Mouse (Mus musculus) liver, embryonic 16.5 days (tissue): ENCODE results near the gene Obscn. TPM values are rescaled to one million over a fixed set of nuclear protein-coding genes. Genes with fewer than 3 reads are reported as not detected.

Experiments
- ATAC-seq: fragments of 200-750 bp; cut with Nextera tagmentation; 2 replicates; pipeline ENCODE4 v1.8.0; 2017; ENCODE audit warnings: low read depth, mild to moderate bottlenecking, moderate number of reproducible peaks, moderate library complexity
- H3K27ac ChIP-seq: fragments of 300-500 bp; sonication (generic); 2 replicates; pipeline ENCODE4 v1.5.1; 2014; ENCODE audit warnings: mild to moderate bottlenecking, low read length
- H3K27me3 ChIP-seq: fragments of 300-500 bp; sonication (generic); 2 replicates; pipeline ENCODE4 v1.6.1; 2014; ENCODE audit warnings: low read depth, low read length, mixed read lengths; ENCODE audit not compliant: control insufficient read depth, insufficient read depth
- H3K36me3 ChIP-seq: fragments of 300-500 bp; sonication (generic); 2 replicates; pipeline ENCODE4 v1.6.1; 2014; ENCODE audit warnings: mild to moderate bottlenecking; ENCODE audit not compliant: control insufficient read depth, insufficient read depth
- H3K4me1 ChIP-seq: fragments of 300-500 bp; sonication (generic); 2 replicates; pipeline ENCODE4 v1.6.1; 2014; ENCODE audit warnings: low read depth, low read length, mixed read lengths; ENCODE audit not compliant: control insufficient read depth
- H3K4me2 ChIP-seq: fragments of 300-500 bp; sonication (generic); 2 replicates; pipeline ENCODE4 v1.6.1; 2014; ENCODE audit warnings: low read depth, low read length, mixed read lengths
- H3K4me3 ChIP-seq: fragments of 300-500 bp; sonication (generic); 2 replicates; pipeline ENCODE4 v1.5.1; 2014; ENCODE audit warnings: low read depth, mild to moderate bottlenecking, low read length
- H3K9ac ChIP-seq: fragments of 300-500 bp; sonication (generic); 2 replicates; pipeline ENCODE4 v1.6.1; 2014; ENCODE audit warnings: low read depth, low read length
- H3K9me3 ChIP-seq: fragments of 300-500 bp; sonication (generic); replicated peaks from 2 replicates; pipeline ENCODE4 v1.6.1; 2016; ENCODE audit warnings: low read length; ENCODE audit not compliant: control insufficient read depth
- WGBS: fragments of 180-500 bp; shearing (Covaris S2); extraction: QIAGEN DNeasy Blood & Tissue Kit; methylation state at CpG from one replicate; pipeline ENCODE4 v1.1.7; 2014; ENCODE audit not compliant: insufficient replicate concordance; 5-methylcytosine and 5-hydroxymethylcytosine counted together
- polyA plus RNA-seq: library from polyadenylated mRNA; unstranded; fragments of >200 nt; fragmentation: Nextera tagmentation; extraction: Ambion mirVana; gene quantifications from 2 replicates; pipeline ENCODE4 v1.2.1, GENCODE M21; 2015

Gene Obscn
- polyA plus RNA-seq, 1 experiment from 2014 or later = 0.34 TPM

- Histone ChIP-seq H3K4me1 (no peaks in the 10 kb centered on the region), H3K36me3 (no peaks in the 10 kb centered on the region), H3K27me3 (no peaks in the 10 kb centered on the region), H3K4me3 (no peak overlapping the region), H3K9me3 (no peaks in the 10 kb centered on the region), H3K9ac (no peak overlapping the region), H3K27ac (no peak overlapping the region), H3K4me2 (no peak overlapping the region)
- no peak for ATAC-seq
- WGBS = 72% methylated on average over 10 of the region's 10 CpGs
Measured at GRCm38 (mm10) chr11:59087581-59087980, 48.6 kb downstream of the Obscn start.

- 69% methylated on average over 6 of the region's 6 CpGs for WGBS
- no peaks in the 10 kb centered on the region for H3K36me3 ChIP-seq
- no peak for ATAC-seq
- no peak overlapping the region for H3K27ac ChIP-seq
- H3K4me1 ChIP-seq = no peaks in the 10 kb centered on the region
- no peak overlapping the region for H3K4me3 ChIP-seq
- no peak overlapping the region for H3K9ac ChIP-seq
- H3K4me2 ChIP-seq = no peak overlapping the region
- H3K27me3 ChIP-seq = no peaks in the 10 kb centered on the region
- H3K9me3 ChIP-seq = no peaks in the 10 kb centered on the region
Measured at GRCm38 (mm10) chr11:59085200-59085599, 51.0 kb downstream of the Obscn start.

DNA sequence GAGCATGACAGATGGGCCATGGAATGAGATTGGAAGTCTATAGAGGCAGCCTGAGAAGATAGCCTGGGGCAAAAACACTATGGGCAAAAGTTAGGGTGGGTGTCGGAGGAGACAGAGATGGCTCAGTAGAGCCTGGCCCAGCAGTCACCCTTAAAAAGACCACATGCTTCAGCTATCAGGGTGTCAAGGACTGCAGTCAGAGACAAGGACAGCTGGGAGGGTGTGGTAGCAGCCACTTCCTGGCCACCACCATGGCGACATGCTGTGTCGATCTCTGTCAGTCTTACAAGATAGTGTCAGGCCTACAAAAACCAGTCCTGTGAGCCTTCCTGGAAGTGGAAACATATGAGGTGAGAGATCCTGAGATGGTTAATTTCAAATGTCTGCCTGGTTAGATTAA lies 53.1 kb downstream of the Obscn start:
- Histone ChIP-seq H3K4me3 (no peak overlapping the region), H3K27me3 (no peaks in the 10 kb centered on the region), H3K4me1 (no peaks in the 10 kb centered on the region), H3K9me3 (no peaks in the 10 kb centered on the region), H3K36me3 (no peaks in the 10 kb centered on the region), H3K9ac (no peak overlapping the region), H3K4me2 (no peak overlapping the region), H3K27ac (no peak overlapping the region)
- ATAC-seq = no peak
- 18% methylated on average over 3 of the region's 3 CpGs for WGBS

DNA sequence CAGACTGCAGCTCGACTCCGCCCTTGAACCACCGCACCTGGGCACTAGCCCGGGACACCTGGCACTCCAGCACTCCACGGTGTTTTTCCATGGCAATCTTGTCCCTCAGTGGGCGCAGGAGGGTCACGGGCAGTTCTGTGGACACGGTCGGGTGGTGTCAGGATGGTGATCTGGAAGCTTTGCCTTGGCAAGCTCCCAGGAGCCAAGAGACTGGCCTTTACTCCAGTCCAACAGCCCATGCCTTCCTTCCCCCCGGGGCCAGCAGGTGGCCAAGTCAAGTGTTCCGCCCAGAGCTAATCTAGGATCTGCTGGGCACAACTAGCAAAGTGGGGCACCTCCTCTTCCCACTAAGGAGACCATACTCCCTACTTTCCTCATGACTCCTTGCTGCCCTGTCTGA lies 57.9 kb downstream of the Obscn start:
- no peaks in the 10 kb centered on the region for H3K27me3 ChIP-seq
- H3K4me3 ChIP-seq = no peak overlapping the region
- H3K4me2 ChIP-seq = no peak overlapping the region
- no peaks in the 10 kb centered on the region for H3K9me3 ChIP-seq
- H3K36me3 ChIP-seq = no peaks in the 10 kb centered on the region
- WGBS = 77% methylated on average over 11 of the region's 11 CpGs
- no peaks in the 10 kb centered on the region for H3K4me1 ChIP-seq
- H3K27ac ChIP-seq = no peak overlapping the region
- no peak for ATAC-seq
- no peak overlapping the region for H3K9ac ChIP-seq

- no peak for ATAC-seq
- no peaks in the 10 kb centered on the region for H3K9me3 ChIP-seq
- H3K4me1 ChIP-seq = no peaks in the 10 kb centered on the region
- H3K36me3 ChIP-seq = no peaks in the 10 kb centered on the region
- H3K27me3 ChIP-seq = no peaks in the 10 kb centered on the region
- no peak overlapping the region for H3K9ac ChIP-seq
- 76% methylated on average over 2 of the region's 2 CpGs for WGBS
- no peak overlapping the region for H3K4me3 ChIP-seq
- no peak overlapping the region for H3K4me2 ChIP-seq
- no peak overlapping the region for H3K27ac ChIP-seq
Measured at GRCm38 (mm10) chr11:59070321-59070720, 65.9 kb downstream of the Obscn start.

GRCm38 (mm10) chr11:59068922-59069321 lies 67.3 kb downstream of the Obscn start:
- no peaks in the 10 kb centered on the region for H3K4me1 ChIP-seq
- no peaks in the 10 kb centered on the region for H3K36me3 ChIP-seq
- H3K9ac ChIP-seq = no peak overlapping the region
- H3K9me3 ChIP-seq = no peaks in the 10 kb centered on the region
- H3K4me3 ChIP-seq = no peak overlapping the region
- WGBS = 63% methylated on average over 8 of the region's 8 CpGs
- H3K27ac ChIP-seq = no peak overlapping the region
- ATAC-seq = no peak
- no peaks in the 10 kb centered on the region for H3K27me3 ChIP-seq
- H3K4me2 ChIP-seq = no peak overlapping the region

DNA sequence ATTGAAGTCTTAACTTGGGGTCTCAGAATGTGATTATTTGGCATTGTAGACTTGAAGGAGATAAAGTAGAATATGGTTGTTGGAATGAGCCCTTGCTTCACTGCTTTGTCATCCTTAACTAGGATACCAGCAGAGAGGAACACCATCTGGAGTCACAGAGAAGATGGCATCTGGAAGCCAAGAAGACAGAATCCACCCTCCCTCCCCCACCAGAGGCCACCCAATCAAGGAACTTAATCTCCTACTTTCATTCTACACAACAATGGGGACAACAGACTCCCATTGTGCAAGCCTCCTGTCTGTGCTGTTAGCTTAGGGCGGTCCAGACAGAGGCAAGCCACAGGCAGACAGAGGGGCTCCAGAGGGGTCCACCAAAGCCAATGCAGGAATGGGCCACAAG lies 67.8 kb downstream of the Obscn start:
- no peaks in the 10 kb centered on the region for H3K36me3 ChIP-seq
- no peak overlapping the region for H3K9ac ChIP-seq
- no peak overlapping the region for H3K27ac ChIP-seq
- 55% methylated on average over 1 of the region's 1 CpGs for WGBS
- no peak overlapping the region for H3K4me2 ChIP-seq
- no peak for ATAC-seq
- no peak overlapping the region for H3K4me3 ChIP-seq
- no peaks in the 10 kb centered on the region for H3K9me3 ChIP-seq
- no peaks in the 10 kb centered on the region for H3K4me1 ChIP-seq
- no peaks in the 10 kb centered on the region for H3K27me3 ChIP-seq

GRCm38 (mm10) chr11:59067921-59068320 lies 68.3 kb downstream of the Obscn start:
- WGBS = 61% methylated on average over 9 of the region's 9 CpGs
- H3K27ac ChIP-seq = no peak overlapping the region
- no peak overlapping the region for H3K4me3 ChIP-seq
- H3K9me3 ChIP-seq = no peaks in the 10 kb centered on the region
- H3K4me2 ChIP-seq = no peak overlapping the region
- H3K9ac ChIP-seq = no peak overlapping the region
- no peak for ATAC-seq
- no peaks in the 10 kb centered on the region for H3K27me3 ChIP-seq
- H3K4me1 ChIP-seq = no peaks in the 10 kb centered on the region
- H3K36me3 ChIP-seq = no peaks in the 10 kb centered on the region

DNA sequence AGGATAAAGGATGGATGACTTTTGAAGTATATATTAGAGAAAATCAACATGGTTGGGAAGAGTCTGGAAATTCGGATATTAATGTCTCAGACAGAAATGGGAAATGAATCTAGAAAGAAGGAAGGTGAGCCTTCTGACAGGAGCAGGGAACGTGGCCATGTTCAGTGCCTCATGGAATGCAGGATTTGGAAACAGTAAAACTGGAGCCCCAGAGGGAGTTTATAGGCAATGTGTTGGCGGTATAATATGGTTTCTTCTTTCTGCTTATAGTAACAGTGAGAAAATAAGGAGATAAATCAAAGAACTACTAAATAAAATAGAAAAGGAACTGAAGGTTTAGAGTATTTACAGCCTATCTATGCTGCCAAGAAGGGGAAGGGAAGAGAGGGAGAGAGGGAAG lies 78.2 kb downstream of the Obscn start:
- Histone ChIP-seq H3K9me3 (no peaks in the 10 kb centered on the region), H3K27me3 (no peaks in the 10 kb centered on the region), H3K27ac (no peak overlapping the region), H3K4me2 (no peak overlapping the region), H3K9ac (no peak overlapping the region), H3K4me3 (no peak overlapping the region), H3K36me3 (no peaks in the 10 kb centered on the region), H3K4me1 (no peaks in the 10 kb centered on the region)
- ATAC-seq = no peak
- WGBS = 41% methylated on average over 3 of the region's 3 CpGs

DNA sequence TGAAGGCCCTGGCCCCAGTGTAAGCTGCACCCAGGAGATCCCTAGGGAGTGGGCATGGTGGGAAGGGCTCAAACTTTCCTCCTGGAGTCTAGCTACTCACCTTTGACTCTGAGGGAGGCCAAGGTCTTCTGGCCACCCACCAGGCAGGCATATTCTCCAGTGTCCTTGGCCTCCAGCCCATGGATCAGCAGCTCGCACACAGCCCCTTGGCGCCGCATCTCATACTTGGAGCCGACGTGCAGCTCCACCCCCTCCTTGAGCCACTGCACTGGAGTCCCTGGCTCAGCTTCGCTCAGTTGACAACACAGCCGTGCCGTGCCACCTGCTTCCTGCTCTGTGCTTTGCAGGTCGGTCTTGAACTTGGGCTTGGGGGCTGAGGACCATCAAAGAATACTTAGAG lies 85.2 kb downstream of the Obscn start:
- H3K27me3 ChIP-seq = no peaks in the 10 kb centered on the region
- no peaks in the 10 kb centered on the region for H3K36me3 ChIP-seq
- H3K27ac ChIP-seq = no peak overlapping the region
- no peak overlapping the region for H3K4me3 ChIP-seq
- ATAC-seq = no peak
- H3K4me1 ChIP-seq = no peaks in the 10 kb centered on the region
- no peak overlapping the region for H3K4me2 ChIP-seq
- 67% methylated on average over 9 of the region's 9 CpGs for WGBS
- no peaks in the 10 kb centered on the region for H3K9me3 ChIP-seq
- no peak overlapping the region for H3K9ac ChIP-seq
